ENCODE assay signal across 22 mouse cellular contexts in the genomic region with DNA sequence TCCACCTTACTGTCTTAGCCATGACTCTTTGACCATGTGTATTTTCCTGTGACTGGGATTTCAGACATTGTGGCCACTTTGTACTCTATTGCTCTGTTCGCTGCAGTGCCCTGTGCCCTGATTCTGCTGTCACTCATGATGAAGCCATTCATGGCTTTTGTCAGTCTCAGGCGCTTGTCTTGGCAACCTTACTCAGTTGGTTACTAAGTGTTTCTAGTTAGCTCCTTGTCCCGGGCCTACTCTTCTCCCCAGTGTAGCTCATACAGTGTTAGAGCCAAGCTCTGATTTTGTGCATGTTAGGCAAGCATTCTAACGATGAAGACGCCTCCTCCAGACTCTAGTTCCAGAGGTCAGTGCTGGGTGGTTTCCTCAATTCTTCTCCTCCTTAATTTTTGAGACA.
DNase-seq lines count a peak whose midpoint lies in the region; ATAC-seq and TF ChIP-seq lines count a peak whose summit lies in the region.
"Had no signal": no experiment of that assay in that cellular context is flagged by ENCODE, and none has a peak within 500 bp of the region (broad histone marks: within the 10 kb centered on the region; RNA-seq: fewer than 3 reads in every experiment).

No protein-coding gene starts in this region.

- WGBS in hindbrain, embryonic 16.5 days = 68% methylated on average over 5 of the region's 5 CpGs
- 77% methylated on average over 5 of the region's 5 CpGs for WGBS in hindbrain, embryonic 12.5 days
- WGBS in kidney, embryonic 15.5 days = 88% methylated on average over 5 of the region's 5 CpGs
- 89% methylated on average over 5 of the region's 5 CpGs for WGBS in liver, embryonic 11.5 days
- WGBS in liver, postnatal 0 days (ENCODE audit: insufficient replicate concordance) = 84% methylated on average over 5 of the region's 5 CpGs

- no peak overlapping the region for H3K4me3 ChIP-seq in hindbrain, embryonic 16.5 days (ENCODE audit: low read length)
- no peak overlapping the region for H3K4me3 ChIP-seq in hindbrain, embryonic 12.5 days
- H3K4me3 ChIP-seq in kidney, embryonic 15.5 days (replicated peaks) = no peak overlapping the region
- no peak overlapping the region for H3K4me3 ChIP-seq in liver, embryonic 11.5 days (ENCODE audit: low read depth, low read length)
- no peak overlapping the region for H3K4me3 ChIP-seq in liver, postnatal 0 days (ENCODE audit: low read depth, low read length)
- H3K4me3 ChIP-seq: forebrain, embryonic 10.5 days; forebrain, embryonic 13.5 days; hindbrain, embryonic 10.5 days had no signal

- no peaks in the 10 kb centered on the region for H3K27me3 ChIP-seq in hindbrain, embryonic 16.5 days (replicated peaks; ENCODE audit: control insufficient read depth, insufficient read depth, low read length)
- H3K27me3 ChIP-seq in hindbrain, embryonic 12.5 days = no peaks in the 10 kb centered on the region
- no peaks in the 10 kb centered on the region for H3K27me3 ChIP-seq in kidney, embryonic 15.5 days
- H3K27me3 ChIP-seq in liver, embryonic 11.5 days (replicated peaks; ENCODE audit: control insufficient read depth, insufficient read depth, low read length) = no peaks in the 10 kb centered on the region
- no peaks in the 10 kb centered on the region for H3K27me3 ChIP-seq in liver, postnatal 0 days (ENCODE audit: insufficient read depth, low read length)
- H3K27me3 ChIP-seq: forebrain, embryonic 13.5 days had no signal

- H3K4me1 ChIP-seq in hindbrain, embryonic 16.5 days (ENCODE audit: control insufficient read depth, insufficient read depth, low read depth, low read length) = no peaks in the 10 kb centered on the region
- peaks cover 7% of the 10 kb centered on the region for H3K4me1 ChIP-seq in hindbrain, embryonic 12.5 days
- H3K4me1 ChIP-seq in kidney, embryonic 15.5 days = peaks cover 11% of the 10 kb centered on the region
- no peaks in the 10 kb centered on the region; the same call in 1 of the 2 replicates for H3K4me1 ChIP-seq in liver, embryonic 11.5 days (replicated peaks; ENCODE audit: control insufficient read depth, insufficient read depth, low read length)
- no peaks in the 10 kb centered on the region for H3K4me1 ChIP-seq in liver, postnatal 0 days (ENCODE audit: insufficient read depth)

- DNase-seq in kidney, adult 9 months = peak; percentile 55
- DNase-seq in liver, embryonic 11.5 days (ENCODE audit: low spot score) = peak; percentile 6
- DNase-seq in liver, postnatal 0 days = no peak
- no peak for DNase-seq in thymus, postnatal 14 days
- DNase-seq: adrenal gland, adult 8-10 months; adrenal gland, postnatal 25 days; cerebellum, adult 18-20 months; cerebellum, adult 9-10 months; cerebellum, postnatal 14 days; gastrocnemius, postnatal 14 days; heart, adult 18-20 months; heart, postnatal 36 days had no signal

- no peak overlapping the region for H3K4me2 ChIP-seq in hindbrain, embryonic 16.5 days (ENCODE audit: low read length)
- H3K4me2 ChIP-seq in hindbrain, embryonic 12.5 days (replicated peaks) = no peak overlapping the region
- H3K4me2 ChIP-seq in kidney, embryonic 15.5 days = no peak overlapping the region
- H3K4me2 ChIP-seq in liver, embryonic 11.5 days = no peak overlapping the region
- H3K4me2 ChIP-seq in liver, postnatal 0 days (ENCODE audit: low read depth, low read length) = no peak overlapping the region
- H3K4me2 ChIP-seq: forebrain, embryonic 13.5 days; heart, embryonic 11.5 days; hindbrain, embryonic 14.5 days had no signal

- no peaks in the 10 kb centered on the region for H3K9me3 ChIP-seq in hindbrain, embryonic 16.5 days (ENCODE audit: control insufficient read depth, low read length)
- H3K9me3 ChIP-seq in hindbrain, embryonic 12.5 days (replicated peaks) = no peaks in the 10 kb centered on the region
- no peaks in the 10 kb centered on the region for H3K9me3 ChIP-seq in kidney, embryonic 15.5 days (replicated peaks)
- no peaks in the 10 kb centered on the region for H3K9me3 ChIP-seq in liver, embryonic 11.5 days (ENCODE audit: control insufficient read depth, low read length)
- no peaks in the 10 kb centered on the region for H3K9me3 ChIP-seq in liver, postnatal 0 days (ENCODE audit: low read length)
- H3K9me3 ChIP-seq: forebrain, embryonic 10.5 days; forebrain, embryonic 13.5 days; hindbrain, embryonic 10.5 days had no signal

- no peaks in the 10 kb centered on the region for H3K36me3 ChIP-seq in hindbrain, embryonic 16.5 days (ENCODE audit: control insufficient read depth, insufficient read depth, low read length)
- H3K36me3 ChIP-seq in hindbrain, embryonic 12.5 days = no peaks in the 10 kb centered on the region
- H3K36me3 ChIP-seq in kidney, embryonic 15.5 days = no peaks in the 10 kb centered on the region
- no peaks in the 10 kb centered on the region for H3K36me3 ChIP-seq in liver, embryonic 11.5 days (ENCODE audit: control insufficient read depth, insufficient read depth, low read length)
- H3K36me3 ChIP-seq in liver, postnatal 0 days (replicated peaks; ENCODE audit: insufficient read depth, low read length) = no peaks in the 10 kb centered on the region
- H3K36me3 ChIP-seq: forebrain, embryonic 10.5 days; hindbrain, embryonic 10.5 days had no signal

- H3K27ac ChIP-seq in hindbrain, embryonic 16.5 days (ENCODE audit: low read depth, low read length) = no peak overlapping the region
- H3K27ac ChIP-seq in hindbrain, embryonic 12.5 days = no peak overlapping the region
- no peak overlapping the region for H3K27ac ChIP-seq in kidney, embryonic 15.5 days
- no peak overlapping the region for H3K27ac ChIP-seq in liver, embryonic 11.5 days (ENCODE audit: low read depth, low read length)
- H3K27ac ChIP-seq in liver, postnatal 0 days (ENCODE audit: low read depth) = no peak overlapping the region
- H3K27ac ChIP-seq: forebrain, embryonic 10.5 days; forebrain, embryonic 13.5 days; hindbrain, embryonic 10.5 days; hindbrain, embryonic 14.5 days had no signal

- TF ChIP-seq CTCF in liver, postnatal 0 days (IDR thresholded peaks at IDR 0.05; ENCODE audit: low read depth) = no peak

- no peak for TF ChIP-seq EP300 in liver, postnatal 0 days (IDR thresholded peaks at IDR 0.05; ENCODE audit: low read depth)

- no peak overlapping the region for H3K9ac ChIP-seq in hindbrain, embryonic 16.5 days (ENCODE audit: low read depth, low read length)
- no peak overlapping the region for H3K9ac ChIP-seq in hindbrain, embryonic 12.5 days
- H3K9ac ChIP-seq in kidney, embryonic 15.5 days = no peak overlapping the region
- no peak overlapping the region for H3K9ac ChIP-seq in liver, embryonic 11.5 days (ENCODE audit: low read depth, low read length)
- no peak overlapping the region for H3K9ac ChIP-seq in liver, postnatal 0 days (replicated peaks)
- H3K9ac ChIP-seq: forebrain, embryonic 13.5 days; hindbrain, embryonic 14.5 days had no signal

- ATAC-seq in hindbrain, embryonic 16.5 days = 0 out of 2 replicates have a peak, but pooled peaks have one; percentile 34
- no peak for ATAC-seq in hindbrain, embryonic 12.5 days (ENCODE audit: low FRiP score)
- ATAC-seq in kidney, embryonic 15.5 days (replicated peaks; ENCODE audit: low FRiP score) = no peak
- ATAC-seq in liver, embryonic 11.5 days (replicated peaks; ENCODE audit: low FRiP score) = no peak
- ATAC-seq in liver, postnatal 0 days = no peak
- ATAC-seq: CD4-positive, CD25-positive, alpha-beta regulatory T cell, adult 4 months; forebrain, embryonic 13.5 days; forebrain, embryonic 16.5 days had no signal

Comparison
In these comparisons a context has a peak if more than half of its experiments do, and no peak if none do; other contexts are left out.
1. DNase-seq: peak in kidney, adult 9 months (single experiment) and liver, embryonic 11.5 days (single experiment); none in liver, postnatal 0 days (single experiment) and thymus, postnatal 14 days (single experiment).